Mouse (Mus musculus) myocyte (in vitro differentiated cells): Measurements from ENCODE around the gene Vwa8. TPM values are rescaled to one million over a fixed set of nuclear protein-coding genes. Genes with fewer than 3 reads are reported as not detected.

Source experiments
- H3K27me3 ChIP-seq: one replicate; pipeline ENCODE4 v1.6.1; 2011; ENCODE audit not compliant: control insufficient read depth, insufficient read depth, insufficient read length
- H3K36me3 ChIP-seq: one replicate; pipeline ENCODE4 v1.6.1; 2011; ENCODE audit not compliant: control insufficient read depth, insufficient read depth
- H3K4me2 ChIP-seq: one replicate; pipeline ENCODE4 v1.6.1; 2011; ENCODE audit warnings: low read depth, control low read depth
- H3K4me3 ChIP-seq: one replicate; pipeline ENCODE4 v1.5.1; 2011; ENCODE audit warnings: mild to moderate bottlenecking, control low read depth, moderate library complexity
- H3K79me2 ChIP-seq: one replicate; pipeline ENCODE4 v1.6.1; 2011; ENCODE audit not compliant: control insufficient read depth, insufficient read depth
- H3ac ChIP-seq: one replicate; pipeline ENCODE4 v1.6.1; 2011; ENCODE audit not compliant: control insufficient read depth, insufficient read length
- CEBPB ChIP-seq: IDR thresholded peaks from 2 replicates; pipeline ENCODE4 v1.6.1; 2011; ENCODE audit warnings: mild to moderate bottlenecking, moderate library complexity; ENCODE audit not compliant: poor library complexity, insufficient read depth, severe bottlenecking
- E2F4 ChIP-seq: IDR thresholded peaks from one replicate; pipeline ENCODE4 v1.6.1; 2011; ENCODE audit warnings: mild to moderate bottlenecking, control low read depth, moderate library complexity; ENCODE audit not compliant: insufficient read depth
- MAX ChIP-seq: IDR thresholded peaks from one replicate; pipeline ENCODE4 v1.6.1; 2011; ENCODE audit warnings: low read depth, mild to moderate bottlenecking, control low read depth
- MYOD1 ChIP-seq, 3 experiments: IDR thresholded peaks; one replicate each; pipeline ENCODE4 v1.6.1; 2011; ENCODE audit warnings: control low read depth in 2 of 3, low read depth in 2 of 3, mild to moderate bottlenecking in 2 of 3, moderate library complexity in 1 of 3; ENCODE audit not compliant: insufficient read length in 2 of 3, control insufficient read depth in 1 of 3
- MYOG ChIP-seq, 3 experiments: IDR thresholded peaks; one replicate each; pipeline ENCODE4 v1.6.1; 2011; ENCODE audit warnings: control low read depth in 2 of 3, low read depth in 2 of 3, mild to moderate bottlenecking in 2 of 3; ENCODE audit not compliant: insufficient read length in 2 of 3, control insufficient read depth in 1 of 3, insufficient read depth in 1 of 3
- POLR2A ChIP-seq: IDR thresholded peaks from one replicate; pipeline ENCODE4 v1.6.1; 2011; ENCODE audit warnings: low read depth, mild to moderate bottlenecking, control low read depth, moderate library complexity; ENCODE audit not compliant: insufficient read length
- POLR2AphosphoS2 ChIP-seq: IDR thresholded peaks from one replicate; pipeline ENCODE4 v1.6.1; 2011; ENCODE audit warnings: low read depth, control low read depth; ENCODE audit not compliant: insufficient read length
- REST ChIP-seq: IDR thresholded peaks from one replicate; pipeline ENCODE4 v1.6.1; 2011; ENCODE audit warnings: mild to moderate bottlenecking, control low read depth, moderate library complexity; ENCODE audit not compliant: insufficient read depth, insufficient read length
- SRF ChIP-seq: IDR thresholded peaks from one replicate; pipeline ENCODE4 v1.6.1; 2011; ENCODE audit warnings: low read depth; ENCODE audit not compliant: control insufficient read depth, insufficient read length
- TCF12 ChIP-seq: IDR thresholded peaks from one replicate; pipeline ENCODE4 v1.6.1; 2011; ENCODE audit warnings: mild to moderate bottlenecking, control low read depth; ENCODE audit not compliant: poor library complexity, insufficient read depth, severe bottlenecking
- TCF3 ChIP-seq: IDR thresholded peaks from one replicate; pipeline ENCODE4 v1.6.1; 2011; ENCODE audit warnings: low read depth, control low read depth; ENCODE audit not compliant: insufficient read length
- USF1 ChIP-seq: IDR thresholded peaks from one replicate; pipeline ENCODE4 v1.6.1; 2011; ENCODE audit warnings: low read depth, mild to moderate bottlenecking, control low read depth, moderate library complexity
- polyA plus RNA-seq: library from polyadenylated mRNA; unstranded; fragments of >200 nt; fragmentation: generic; extraction: Trizol; gene quantifications from one replicate; pipeline ENCODE4 v1.2.1, GENCODE M21; 2012; ENCODE audit warnings: missing spikeins

Vwa8 gene
- polyA plus RNA-seq, 1 experiment: 20.1 TPM

- Histone ChIP-seq H3K4me2 (no peak overlapping the region), H3K4me3 (no peak overlapping the region), H3ac (no peak overlapping the region), H3K79me2 (no peaks in the 10 kb centered on the region), H3K27me3 (no peaks in the 10 kb centered on the region), H3K36me3 (no peaks in the 10 kb centered on the region)
- TF ChIP-seq MYOG (IDR thresholded peaks at IDR 0.05; ENCODE audit: control insufficient read depth in 1 of 3, insufficient read depth in 1 of 3, insufficient read length in 2 of 3, low read depth in 2 of 3) (no peak), E2F4 (no peak), MAX (no peak), POLR2AphosphoS2 (no peak), MYOD1 (IDR thresholded peaks at IDR 0.05; ENCODE audit: control insufficient read depth in 1 of 3, insufficient read length in 2 of 3, low read depth in 2 of 3) (no peak), TCF12 (no peak), USF1 (no peak), TCF3 (no peak), SRF (no peak), POLR2A (no peak), REST (no peak), CEBPB (no peak)
Measured at GRCm38 (mm10) chr14:79212380-79212991, 363.6 kb downstream of the Vwa8 start.

- no peak for TF ChIP-seq POLR2A
- TF ChIP-seq MAX: no peak
- no peak for TF ChIP-seq MYOD1 (IDR thresholded peaks at IDR 0.05; ENCODE audit: control insufficient read depth in 1 of 3, insufficient read length in 2 of 3, low read depth in 2 of 3)
- no peak for TF ChIP-seq E2F4
- TF ChIP-seq CEBPB: no peak
- TF ChIP-seq USF1: no peak
- TF ChIP-seq REST: no peak
- no peak for TF ChIP-seq TCF12
- no peak for TF ChIP-seq POLR2AphosphoS2
- no peak for TF ChIP-seq MYOG (IDR thresholded peaks at IDR 0.05; ENCODE audit: control insufficient read depth in 1 of 3, insufficient read depth in 1 of 3, insufficient read length in 2 of 3, low read depth in 2 of 3)
- TF ChIP-seq SRF: no peak
- TF ChIP-seq TCF3: no peak
- no peaks in the 10 kb centered on the region for H3K27me3 ChIP-seq
- no peak overlapping the region for H3ac ChIP-seq
- H3K36me3 ChIP-seq: no peaks in the 10 kb centered on the region
- no peak overlapping the region for H3K4me3 ChIP-seq
- no peaks in the 10 kb centered on the region for H3K79me2 ChIP-seq
- H3K4me2 ChIP-seq: no peak overlapping the region
Measured at GRCm38 (mm10) chr14:79214129-79214528, 365.3 kb downstream of the Vwa8 start.

- Histone ChIP-seq H3K4me3 (no peak overlapping the region), H3K27me3 (no peaks in the 10 kb centered on the region), H3K36me3 (no peaks in the 10 kb centered on the region), H3K79me2 (no peaks in the 10 kb centered on the region), H3ac (no peak overlapping the region), H3K4me2 (no peak overlapping the region)
- TF ChIP-seq MAX (no peak), MYOG (IDR thresholded peaks at IDR 0.05; ENCODE audit: control insufficient read depth in 1 of 3, insufficient read depth in 1 of 3, insufficient read length in 2 of 3, low read depth in 2 of 3) (peak in 1 of 3 experiments; percentile 56), SRF (no peak), MYOD1 (IDR thresholded peaks at IDR 0.05; ENCODE audit: control insufficient read depth in 1 of 3, insufficient read length in 2 of 3, low read depth in 2 of 3) (peak in 1 of 3 experiments; percentile 37)
Measured at GRCm38 (mm10) chr14:79214660-79215249, 365.9 kb downstream of the Vwa8 start.

- no peaks in the 10 kb centered on the region for H3K79me2 ChIP-seq
- TF ChIP-seq POLR2AphosphoS2 (no peak), REST (no peak), TCF3 (no peak), MAX (no peak), MYOD1 (IDR thresholded peaks at IDR 0.05; ENCODE audit: control insufficient read depth in 1 of 3, insufficient read length in 2 of 3, low read depth in 2 of 3) (no peak), MYOG (IDR thresholded peaks at IDR 0.05; ENCODE audit: control insufficient read depth in 1 of 3, insufficient read depth in 1 of 3, insufficient read length in 2 of 3, low read depth in 2 of 3) (no peak), USF1 (no peak), CEBPB (no peak), SRF (no peak), POLR2A (no peak), TCF12 (no peak), E2F4 (no peak)
- no peak overlapping the region for H3ac ChIP-seq
- no peak overlapping the region for H3K4me3 ChIP-seq
- H3K36me3 ChIP-seq: no peaks in the 10 kb centered on the region
- H3K4me2 ChIP-seq: no peak overlapping the region
- no peaks in the 10 kb centered on the region for H3K27me3 ChIP-seq
Measured at GRCm38 (mm10) chr14:79216366-79216765, 367.5 kb downstream of the Vwa8 start.
